Mouse (Mus musculus) E14TG2a.4 (cell line): Measurements from ENCODE around the gene Lrrc66.

Experiments
- CTCF ChIP-seq: conservative IDR thresholded peaks from 2 replicates; pipeline ENCODE4 v1.5.1; 2014; ENCODE audit warnings: low read length
- POU5F1 ChIP-seq: IDR thresholded peaks from 2 replicates; pipeline ENCODE4 v1.6.1; 2014; ENCODE audit warnings: low read length, borderline replicate concordance

DNA sequence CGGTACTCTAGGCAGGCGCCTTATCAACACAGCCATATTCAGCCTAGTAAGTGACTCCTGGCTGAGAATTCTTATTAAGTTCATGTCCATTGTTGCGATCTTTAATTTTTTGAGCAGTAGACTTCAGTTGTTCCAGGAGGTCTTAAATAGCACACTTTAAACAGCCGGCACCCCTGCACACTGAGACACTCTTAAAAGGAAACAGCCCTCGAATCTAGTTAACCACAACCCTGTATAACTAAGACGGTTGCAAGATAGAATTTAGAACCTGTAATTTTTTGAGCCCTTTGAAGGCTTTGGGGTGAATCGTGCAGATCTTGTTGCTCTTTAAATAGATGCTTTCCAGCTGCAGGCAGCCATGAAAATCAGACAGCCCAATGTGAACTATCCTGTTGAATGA lies 17.1 kb downstream of the Lrrc66 start:
- TF ChIP-seq CTCF (no peak), POU5F1 (no peak)
